Mouse (Mus musculus): ENCODE data around the gene Tm4sf19. TPM values are rescaled to one million over a fixed set of nuclear protein-coding genes. Genes with fewer than 3 reads are reported as not detected.

Tm4sf19 gene
- not detected for total RNA-seq (2021)
- long read RNA-seq, experiment 1, result 0 reads
- long read RNA-seq, experiment 2, result 0 reads

GRCm38 (mm10) chr16:32400267-32400666, at the start of gene Tm4sf19:
Gene Tm4sf19, plus strand, starts transcription at chr16:32400506.
- DNase-seq, result no peak
- intact Hi-C loops (cut with DNase I), result no loop called here

GRCm38 (mm10) chr16:32350776-32351175, 49.5 kb upstream of the Tm4sf19 start:
- intact Hi-C loops (cut with DNase I), result no loop called here
- no peak for DNase-seq

GRCm38 (mm10) chr16:32363530-32363929, 36.8 kb upstream of the Tm4sf19 start:
- DNase-seq, result no peak
- intact Hi-C loops (cut with DNase I), result no loop called here

- DNase-seq, result peak; percentile 23 to 24
- intact Hi-C loops (cut with DNase I), result loop anchor here (5.0 kb wide), 1 partner anchor 86 kb away; no protein-coding TSS in a partner anchor
Measured at GRCm38 (mm10) chr16:32371351-32371750, 29.0 kb upstream of the Tm4sf19 start.

GRCm38 (mm10) chr16:32379575-32379974, 20.7 kb upstream of the Tm4sf19 start:
- DNase-seq, result no peak
- intact Hi-C loops (cut with DNase I), result no loop called here

GRCm38 (mm10) chr16:32382901-32383300, 17.4 kb upstream of the Tm4sf19 start:
- DNase-seq, result no peak
- intact Hi-C loops (cut with DNase I), result no loop called here

- intact Hi-C loops (cut with DNase I), result loop anchor here (5.0 kb wide), 1 partner anchor 72 kb away; no protein-coding TSS in a partner anchor
Measured at GRCm38 (mm10) chr16:32384885-32385284, 15.4 kb upstream of the Tm4sf19 start.

GRCm38 (mm10) chr16:32386826-32387225, 13.5 kb upstream of the Tm4sf19 start:
- intact Hi-C loops (cut with DNase I), result loop anchor here (5.0 kb wide), 1 partner anchor 70 kb away; no protein-coding TSS in a partner anchor
- DNase-seq, result no peak

More at GRCm38 (mm10) chr16:32384885-32385284, 15.4 kb upstream of the Tm4sf19 start:
- DNase-seq, result no peak

- intact Hi-C loops (cut with DNase I), result loop anchor here (5.0 kb wide), 1 partner anchor 68 kb away; no protein-coding TSS in a partner anchor
Measured at GRCm38 (mm10) chr16:32389049-32389448, 11.3 kb upstream of the Tm4sf19 start.

GRCm38 (mm10) chr16:32389841-32390240, 10.5 kb upstream of the Tm4sf19 start:
- intact Hi-C loops (cut with DNase I), result loop anchor here (5.0 kb wide), 1 partner anchor 67 kb away; no protein-coding TSS in a partner anchor
- DNase-seq, result no peak

More at GRCm38 (mm10) chr16:32389049-32389448, 11.3 kb upstream of the Tm4sf19 start:
- no peak for DNase-seq

- intact Hi-C loops (cut with DNase I), result no loop called here
- DNase-seq, result no peak
Measured at GRCm38 (mm10) chr16:32390882-32391281, 9.4 kb upstream of the Tm4sf19 start.

GRCm38 (mm10) chr16:32395679-32396540, 4.4 kb upstream of the Tm4sf19 start:
- intact Hi-C loops (cut with DNase I), result no loop called here
- DNase-seq, result no peak

GRCm38 (mm10) chr16:32396541-32396835, 3.8 kb upstream of the Tm4sf19 start:
- DNase-seq, result no peak

GRCm38 (mm10) chr16:32398206-32398605, 2.1 kb upstream of the Tm4sf19 start:
- intact Hi-C loops (cut with DNase I), result no loop called here
- no peak for DNase-seq

More at GRCm38 (mm10) chr16:32396541-32396835, 3.8 kb upstream of the Tm4sf19 start:
- intact Hi-C loops (cut with DNase I), result no loop called here

GRCm38 (mm10) chr16:32401335-32401965, 1.1 kb downstream of the Tm4sf19 start:
- intact Hi-C loops (cut with DNase I), result no loop called here
- DNase-seq, result no peak

- DNase-seq, result no peak
- intact Hi-C loops (cut with DNase I), result no loop called here
Measured at GRCm38 (mm10) chr16:32402818-32403217, 2.5 kb downstream of the Tm4sf19 start.

- no peak for DNase-seq
- intact Hi-C loops (cut with DNase I), result no loop called here
Measured at GRCm38 (mm10) chr16:32405716-32406115, 5.4 kb downstream of the Tm4sf19 start.

- DNase-seq, result no peak
- intact Hi-C loops (cut with DNase I), result no loop called here
Measured at GRCm38 (mm10) chr16:32406671-32407070, 6.4 kb downstream of the Tm4sf19 start.

- intact Hi-C loops (cut with DNase I), result no loop called here
- no peak for DNase-seq
Measured at GRCm38 (mm10) chr16:32407730-32408129, 7.4 kb downstream of the Tm4sf19 start.

GRCm38 (mm10) chr16:32417457-32417856, 17.2 kb downstream of the Tm4sf19 start:
- DNase-seq, result no peak
- intact Hi-C loops (cut with DNase I), result no loop called here
